Mouse (Mus musculus) heart, adult 18-20 months (tissue): Measurements from ENCODE around the gene Sparcl1. TPM values are rescaled to one million over a fixed set of nuclear protein-coding genes. Genes with fewer than 3 reads are reported as not detected.

Experiments
- DNase-seq, 2 experiments: peaks; one replicate each; pipeline ENCODE4 v3.0.0; 2021 to 2022; ENCODE audit warnings: mixed read lengths in 1 of 2
- long read RNA-seq, 2 experiments: library from polyadenylated mRNA; stranded (forward); transcript quantifications; one replicate each; pipeline ENCODE4 v2.0.0; 2021
- total RNA-seq, 2 experiments: library from RNA; stranded (reverse); gene quantifications; 2 replicates each; pipeline ENCODE4 v1.2.3; 2021

The Sparcl1 gene
- total RNA-seq, result 100 to 1,000 TPM; 186 to 203 TPM
- long read RNA-seq, experiment 1, transcript Sparcl1-201 (11 exons, 2,759 nt), result major isoform, 184 of 214 reads
- long read RNA-seq, experiment 1, partial matches to known transcripts, result 20 of 214 reads
- long read RNA-seq, experiment 1, other reads (novel, unspliced or antisense), result 10 of 214 reads
- long read RNA-seq, experiment 2, transcript Sparcl1-201 (11 exons, 2,759 nt), result major isoform, 73 of 86 reads
- long read RNA-seq, experiment 2, partial matches to known transcripts, result 12 of 86 reads
- long read RNA-seq, experiment 2, other reads (novel, unspliced or antisense), result 1 of 86 reads

DNA sequence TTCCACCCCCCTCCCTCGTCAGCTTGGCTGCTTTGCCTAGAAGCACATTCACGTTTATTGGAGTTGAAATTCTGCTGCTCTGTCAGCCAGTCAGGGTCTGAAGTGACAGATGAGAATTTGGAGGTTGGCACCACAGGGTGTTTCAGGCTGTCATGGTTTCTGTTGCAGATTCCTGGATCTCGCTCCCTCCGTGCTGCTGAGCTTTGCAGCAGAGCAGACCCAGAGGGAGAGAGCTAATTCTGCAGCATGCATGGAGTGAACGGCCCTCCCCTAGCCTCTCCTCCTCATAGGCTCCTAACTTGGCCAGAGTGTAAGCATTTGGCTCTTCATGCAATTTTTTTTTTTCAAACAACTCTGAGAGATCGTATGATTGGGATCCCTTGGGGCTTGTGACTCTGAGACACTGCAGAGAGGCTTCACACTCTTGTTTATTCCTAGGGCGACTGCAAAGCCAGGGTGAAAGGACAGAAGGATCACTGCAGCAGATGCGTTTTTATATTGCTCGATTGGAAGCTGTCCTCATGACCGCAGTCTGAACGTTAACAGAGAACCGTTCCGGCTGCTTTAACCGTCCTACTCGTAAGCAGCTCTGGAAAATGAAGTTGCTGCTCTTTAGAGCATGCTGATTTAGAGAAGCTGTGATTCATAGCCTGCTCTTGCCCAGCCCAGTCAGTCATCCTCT lies at the start of gene Sparcl1:
TSS of gene Sparcl1 (minus strand) at position 243 of the 682 bp plus-strand sequence.
- DNase-seq, result peak; percentile 78 to 84

DNA sequence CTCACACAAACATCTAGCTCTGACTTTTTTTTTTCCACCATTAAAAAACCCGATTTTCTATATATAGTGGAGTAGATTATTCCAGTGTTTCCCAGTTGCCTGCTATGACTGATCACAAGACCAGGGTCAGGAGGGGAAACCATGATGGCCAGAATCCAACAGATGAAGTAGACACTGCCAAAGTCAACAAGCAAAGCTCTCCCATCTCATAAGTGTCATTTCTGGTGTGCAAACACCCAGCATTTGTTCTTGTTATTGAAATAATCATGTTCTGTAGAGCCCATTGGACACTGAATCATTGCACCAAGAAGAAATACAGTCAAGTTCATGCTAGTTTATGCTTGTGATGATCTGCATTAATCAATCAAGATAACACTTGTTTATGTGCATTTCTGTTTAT lies 47.9 kb upstream of the Sparcl1 start:
- DNase-seq, result peak; percentile 77 to 82

DNA sequence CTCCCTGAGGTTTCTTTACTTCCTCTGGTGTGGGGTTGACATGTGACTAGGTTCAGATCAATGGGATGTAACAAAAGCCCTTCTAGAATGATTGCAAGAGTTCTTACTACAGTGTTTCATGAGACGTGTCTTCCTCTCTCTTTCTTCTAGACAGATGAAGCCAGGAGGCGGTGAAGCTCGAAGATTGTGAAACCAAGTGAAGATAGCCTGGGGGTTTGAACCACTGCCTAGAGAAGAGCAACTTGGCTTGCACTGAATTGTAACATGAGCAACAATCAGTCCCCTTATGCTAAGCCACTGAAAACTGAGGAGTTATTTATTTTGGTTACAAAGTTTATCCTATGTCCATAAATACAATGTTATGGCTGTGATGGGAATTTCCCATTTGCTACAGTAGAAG lies 47.0 kb upstream of the Sparcl1 start:
- DNase-seq, result no peak

DNA sequence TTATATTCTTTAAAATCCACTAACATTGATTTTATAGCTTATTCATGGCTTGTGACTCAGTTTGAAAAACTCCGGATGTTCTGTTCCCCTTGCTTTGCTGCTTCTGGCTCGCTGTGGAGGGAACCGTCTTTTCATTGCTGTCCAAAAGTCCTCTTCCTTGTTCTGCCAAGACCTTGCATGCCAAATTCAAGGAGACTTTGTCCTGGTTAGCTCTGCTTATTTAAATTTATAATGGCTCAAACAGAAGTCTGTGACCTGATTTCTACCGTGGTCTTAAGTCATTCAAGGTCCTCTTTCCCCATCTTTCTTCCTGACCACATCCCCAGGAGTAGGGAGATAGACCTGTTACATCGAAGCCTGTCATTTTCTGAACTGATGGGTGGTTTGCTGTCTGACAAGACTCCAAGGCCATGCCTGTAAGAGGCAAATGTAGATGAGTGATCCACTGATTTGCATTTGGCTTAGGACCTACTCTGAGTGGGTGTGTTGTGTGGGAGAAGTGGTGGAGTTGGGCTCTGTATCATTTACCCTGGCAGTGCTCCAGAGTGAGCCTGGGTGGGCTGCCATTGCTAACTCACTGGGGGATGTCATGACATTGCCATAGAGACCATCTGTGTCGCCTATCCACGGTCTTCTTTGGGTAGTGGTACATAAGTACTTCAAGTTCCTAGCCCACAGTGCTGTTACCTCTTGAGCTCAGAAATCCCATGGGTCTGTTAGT lies 45.0 kb upstream of the Sparcl1 start:
- DNase-seq, result peak; percentile 12 to 55

DNA sequence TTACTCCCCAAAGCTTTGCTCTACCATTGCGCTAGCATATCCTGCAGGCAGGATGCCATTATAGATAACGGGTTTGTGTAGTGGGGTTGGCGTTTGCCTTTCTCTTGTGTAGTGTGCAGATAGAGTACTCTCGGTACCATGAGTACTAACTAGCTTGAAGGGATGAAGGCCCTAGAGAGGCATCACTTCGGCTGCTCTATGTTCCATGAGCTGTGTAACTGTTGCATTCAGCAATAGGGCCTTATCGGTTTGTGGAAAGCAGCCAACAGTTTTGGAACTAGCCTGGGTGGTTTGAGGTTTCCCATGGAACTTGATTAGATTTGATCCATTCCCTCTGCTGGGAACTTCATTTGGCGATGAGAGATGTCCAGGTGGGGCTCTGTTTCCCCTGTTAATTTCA lies 44.2 kb upstream of the Sparcl1 start:
- DNase-seq, result peak; percentile 24 to 25

DNA sequence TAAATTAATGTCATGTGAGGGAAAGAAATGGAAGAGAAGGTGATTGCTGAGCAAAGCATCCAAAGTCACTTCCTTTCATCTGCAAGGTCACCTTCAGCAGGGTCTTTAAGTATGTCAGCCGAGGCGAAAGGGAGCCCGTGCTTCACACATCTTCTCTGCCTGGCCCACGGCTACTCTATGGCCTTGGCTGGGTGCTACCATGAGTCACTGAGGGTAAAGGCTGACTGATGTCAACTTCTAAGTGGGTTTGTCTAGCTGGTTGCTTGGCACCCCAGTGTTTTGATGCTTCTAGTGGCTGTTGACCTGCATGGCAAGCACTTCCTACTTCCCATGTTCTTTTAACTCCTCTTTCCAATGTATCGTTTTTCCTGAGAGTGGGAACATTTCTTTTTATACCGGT lies 36.7 kb upstream of the Sparcl1 start:
- DNase-seq, result no peak

DNA sequence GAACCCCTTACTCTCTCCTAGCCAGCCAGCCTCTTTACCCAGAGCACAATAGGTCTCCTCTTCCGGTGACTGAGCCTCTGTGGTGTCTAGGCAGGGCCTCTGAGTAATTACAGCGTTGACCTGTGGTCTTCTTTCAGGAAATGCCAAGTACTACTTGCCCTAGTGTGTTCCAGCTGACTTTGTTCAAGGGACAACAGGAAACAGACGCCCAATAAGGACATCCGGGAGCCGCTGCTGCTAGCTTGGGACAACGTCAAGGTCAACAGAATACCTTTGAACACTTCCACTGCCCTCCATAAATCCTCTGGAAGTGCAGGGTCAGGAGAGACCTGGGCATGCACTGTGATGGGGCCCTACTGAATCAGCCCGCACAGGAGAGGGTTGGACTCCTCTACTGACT lies 35.8 kb upstream of the Sparcl1 start:
- peak; percentile 13 to 42 for DNase-seq

DNA sequence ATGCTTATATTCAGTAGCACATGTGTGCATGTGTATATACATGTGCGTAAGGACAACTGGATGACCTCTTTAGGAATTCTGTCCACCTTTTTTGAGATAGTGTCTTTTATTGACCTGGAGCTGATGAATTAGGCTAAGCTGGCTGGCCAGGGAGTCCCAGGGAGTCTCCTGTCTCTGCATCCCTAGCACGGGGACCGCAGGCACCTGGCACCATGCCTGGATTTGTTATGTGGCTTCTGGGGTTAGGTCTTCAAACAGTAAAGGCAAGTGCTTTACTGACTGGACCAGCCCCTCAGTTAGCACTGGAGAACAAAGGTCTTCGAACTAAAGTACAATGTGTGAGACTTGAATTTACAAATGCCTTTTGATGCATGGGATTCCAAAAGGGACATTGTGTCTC lies 30.5 kb upstream of the Sparcl1 start:
- no peak for DNase-seq

DNA sequence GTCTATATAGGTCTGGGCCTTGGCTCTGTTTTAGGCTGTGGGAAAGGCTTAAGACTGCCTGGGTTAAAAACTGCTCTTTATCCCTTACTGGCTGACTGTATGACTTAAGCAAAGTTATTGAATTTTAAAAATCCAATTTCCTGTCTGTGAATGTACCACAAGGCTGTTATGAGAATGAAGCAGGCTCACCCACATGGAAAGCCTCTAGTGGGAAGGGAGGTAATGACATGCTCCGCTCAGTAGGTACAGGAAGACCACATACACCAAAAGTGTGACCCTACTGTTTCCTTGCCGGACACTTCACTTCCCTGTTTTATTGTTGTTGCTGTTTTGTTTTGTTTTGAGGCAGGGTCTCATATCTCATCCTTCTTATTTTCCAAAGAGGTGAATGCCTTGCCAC lies 27.5 kb upstream of the Sparcl1 start:
- no peak for DNase-seq

DNA sequence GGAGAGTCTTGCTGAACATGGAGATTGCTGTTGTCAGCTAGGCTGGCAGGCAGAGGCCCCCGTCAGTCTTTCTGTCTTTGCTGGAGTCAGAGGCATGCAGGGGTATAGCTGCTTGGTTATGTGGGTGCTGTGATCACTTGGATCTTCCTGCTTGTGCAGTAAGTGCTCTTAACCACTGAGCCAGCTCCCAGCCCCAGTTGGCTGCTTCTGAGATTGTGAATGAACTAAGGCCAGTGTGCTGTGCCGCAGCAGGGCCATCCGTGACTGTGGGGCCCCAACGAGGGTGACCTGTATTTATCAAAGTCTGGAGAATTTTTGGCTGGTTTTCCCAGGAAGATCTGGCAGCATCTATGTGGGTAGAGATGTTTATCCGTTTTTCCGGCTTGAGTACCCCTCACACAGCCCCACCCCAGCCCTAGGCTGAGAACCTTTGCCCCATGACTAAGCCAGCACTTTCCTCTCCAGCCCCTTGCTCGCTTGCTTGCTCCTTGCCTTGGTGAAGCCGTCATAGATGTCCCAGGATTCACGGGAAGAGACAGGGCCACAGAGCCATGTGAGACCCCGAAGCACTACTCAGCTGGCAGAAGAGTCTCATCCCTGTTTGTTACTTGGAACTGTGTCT lies 24.5 kb upstream of the Sparcl1 start:
- no peak for DNase-seq

DNA sequence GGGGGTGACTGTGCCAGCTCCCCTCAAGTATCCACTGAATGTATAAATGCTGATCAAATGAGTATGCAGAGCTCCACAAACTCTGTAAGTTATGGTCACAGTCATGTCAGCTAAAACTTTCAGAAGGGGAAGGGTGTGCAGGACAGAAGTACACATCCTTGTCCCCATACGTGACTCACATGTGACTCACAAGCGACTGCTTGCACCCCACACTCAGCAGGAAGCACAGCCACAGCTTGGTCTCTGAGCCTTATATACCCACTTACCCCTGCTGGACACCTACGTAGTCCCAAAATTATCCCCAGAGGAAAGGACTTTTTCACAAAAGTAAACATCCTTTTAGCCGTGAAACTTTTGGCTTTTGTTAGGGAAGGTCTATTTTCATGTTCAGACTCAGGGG lies 20.2 kb upstream of the Sparcl1 start:
- no peak for DNase-seq

DNA sequence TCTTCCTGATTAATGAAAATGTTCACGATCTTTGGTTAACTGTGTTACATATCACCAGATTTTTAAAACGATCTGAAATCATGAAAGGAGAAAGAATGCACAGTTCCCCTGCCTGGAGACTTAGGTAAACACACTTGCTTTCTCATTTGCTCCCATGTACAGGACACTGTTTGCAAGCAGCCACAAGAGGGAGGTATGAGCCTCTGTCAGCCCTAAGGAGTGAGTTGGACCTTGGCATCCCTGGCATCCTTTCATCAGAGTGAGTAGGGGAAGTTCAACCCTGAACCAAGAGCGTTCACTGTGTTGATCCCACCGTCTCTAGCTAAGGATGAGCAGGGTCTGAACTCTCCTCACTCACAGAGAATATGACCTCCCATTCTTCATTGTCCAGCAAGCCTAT lies 18.0 kb upstream of the Sparcl1 start:
- DNase-seq, result peak in 1 of 2 experiments; percentile 33

DNA sequence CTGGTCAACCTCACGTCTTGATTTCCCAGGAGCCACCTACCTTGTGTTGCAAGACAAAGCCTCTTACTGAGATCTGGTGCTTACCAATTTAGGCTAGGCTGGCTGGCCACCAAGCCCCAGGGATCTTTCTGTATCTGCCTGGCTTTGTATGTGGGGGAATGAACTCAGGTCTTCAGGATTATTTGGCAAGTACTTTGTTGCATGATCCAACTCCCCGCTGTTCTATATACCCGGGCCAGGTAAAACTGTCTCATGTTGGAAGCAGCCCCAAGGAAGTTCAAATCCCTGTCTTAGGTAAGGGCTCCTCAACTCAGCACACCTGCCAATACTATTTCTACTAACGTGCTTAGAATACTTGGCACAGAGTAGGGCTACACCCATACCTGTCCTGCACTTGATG lies 17.4 kb upstream of the Sparcl1 start:
- no peak for DNase-seq

DNA sequence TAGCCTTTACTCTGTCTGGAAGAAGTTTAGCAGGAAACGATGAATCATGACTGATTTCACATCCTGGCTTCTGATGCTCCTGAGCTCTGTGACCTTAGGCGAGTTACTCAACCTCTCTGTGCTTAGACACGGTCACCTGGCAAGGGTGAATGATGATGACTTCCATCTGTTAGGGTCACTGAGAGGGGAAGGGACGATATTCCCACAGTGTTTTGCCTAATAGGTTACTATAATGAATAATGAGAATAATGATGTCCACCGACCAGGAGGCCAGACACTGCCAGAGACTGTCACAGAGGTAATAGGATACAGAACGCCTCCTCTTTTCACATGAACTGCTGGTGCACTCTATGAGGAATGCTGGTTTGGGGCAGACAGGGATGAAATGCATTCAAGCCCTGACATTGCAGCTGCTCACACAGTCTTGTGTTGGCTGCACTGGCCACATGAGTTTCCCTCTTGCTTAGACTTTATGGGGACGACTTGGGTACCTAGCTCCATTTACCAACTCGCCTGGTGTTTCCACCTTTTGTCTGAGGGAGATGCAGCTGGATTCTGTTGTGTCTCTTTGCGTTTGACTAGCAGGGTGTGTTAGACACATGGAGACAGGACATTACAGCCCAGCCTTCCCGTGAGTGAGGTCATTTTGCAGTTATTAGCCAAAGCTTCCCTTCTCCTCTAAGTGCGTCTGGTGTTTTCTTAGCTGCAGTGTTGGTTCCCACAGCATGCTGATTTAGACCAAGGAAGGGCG lies 14.9 kb upstream of the Sparcl1 start:
- peak; percentile 67 to 75 for DNase-seq

DNA sequence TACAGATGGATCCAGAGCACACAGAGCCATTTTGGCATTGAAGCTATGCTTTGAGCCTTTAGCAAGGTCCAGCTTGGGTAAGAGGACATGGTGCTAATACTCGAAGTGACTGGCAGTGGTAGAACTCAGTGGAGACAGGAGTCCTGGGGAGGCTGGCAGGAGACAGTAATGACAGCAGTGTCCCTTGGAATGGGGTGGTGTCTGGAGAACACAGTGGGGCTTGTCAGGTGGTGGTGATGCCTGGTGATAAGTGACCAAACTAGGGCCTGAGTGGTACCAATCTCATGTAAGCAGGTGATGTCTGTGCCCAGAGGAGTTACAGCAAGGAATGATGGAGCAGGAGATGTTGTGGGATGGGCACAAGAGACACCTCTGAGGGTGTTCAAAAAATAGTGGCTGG lies 13.8 kb upstream of the Sparcl1 start:
- DNase-seq, result no peak

DNA sequence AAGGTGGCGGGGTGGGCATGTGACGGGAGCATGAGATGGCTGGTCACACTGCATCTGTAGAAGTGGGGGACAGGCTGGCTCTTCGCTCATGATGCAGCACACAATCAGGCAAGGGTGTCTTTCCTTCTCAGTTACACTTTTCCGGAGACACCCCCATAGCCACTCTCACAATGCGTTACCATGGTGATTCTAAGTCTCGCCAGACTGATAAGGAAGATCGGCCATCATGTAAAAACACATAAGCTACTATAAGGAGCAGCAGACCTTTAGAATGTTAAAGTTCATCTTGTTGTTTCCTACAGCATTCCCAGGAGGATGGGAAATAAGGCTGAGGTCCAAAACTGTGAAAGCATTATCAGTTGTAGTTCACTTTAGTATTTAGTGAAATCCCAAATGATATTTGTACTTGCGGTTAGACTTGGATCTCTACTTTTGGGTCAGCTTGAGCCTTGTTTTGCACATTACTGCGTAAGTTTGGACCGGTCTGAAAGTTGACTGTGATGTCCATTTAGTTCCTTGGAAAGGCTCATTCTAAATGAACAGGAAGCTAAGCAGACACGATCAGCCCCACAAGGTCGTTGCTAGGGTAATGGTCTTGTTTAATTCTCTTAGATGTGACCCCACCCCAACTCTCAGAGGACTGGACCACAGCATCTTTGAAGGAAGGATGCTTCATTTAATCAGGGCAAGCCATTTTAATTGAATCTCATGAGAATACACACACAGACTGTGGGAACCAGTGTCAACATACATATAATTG lies 13.2 kb upstream of the Sparcl1 start:
- peak; percentile 62 to 74 for DNase-seq

DNA sequence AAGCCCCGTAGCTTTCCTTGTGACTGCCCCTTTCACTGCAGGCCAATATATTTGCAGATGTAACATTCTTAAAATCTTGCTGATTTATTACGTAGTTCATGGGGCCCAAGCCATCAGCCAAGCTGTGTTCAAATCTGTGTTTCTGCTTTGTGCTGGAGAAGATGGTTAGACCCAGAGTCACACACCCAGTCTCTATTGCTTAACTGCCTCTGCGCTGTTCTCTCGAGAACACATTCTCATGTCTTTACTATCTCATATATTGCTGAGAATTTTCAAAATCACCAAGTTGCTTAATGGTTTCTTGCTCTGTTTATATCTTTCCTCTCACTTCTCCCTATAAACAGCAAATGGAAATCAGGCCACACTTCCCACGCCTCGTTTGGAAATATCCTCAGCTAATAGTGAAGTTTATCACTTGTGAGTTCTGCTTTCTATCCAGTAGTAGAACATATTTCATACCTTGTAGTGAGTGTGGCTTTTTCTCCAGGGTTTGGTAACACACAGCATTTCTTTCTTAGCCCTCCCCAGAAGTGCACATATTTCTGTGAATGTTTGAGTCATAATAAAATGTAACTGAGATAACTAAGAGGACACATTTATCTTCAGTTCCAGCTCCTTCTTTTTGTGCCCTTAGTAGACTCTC lies 10.6 kb upstream of the Sparcl1 start:
- no peak for DNase-seq

DNA sequence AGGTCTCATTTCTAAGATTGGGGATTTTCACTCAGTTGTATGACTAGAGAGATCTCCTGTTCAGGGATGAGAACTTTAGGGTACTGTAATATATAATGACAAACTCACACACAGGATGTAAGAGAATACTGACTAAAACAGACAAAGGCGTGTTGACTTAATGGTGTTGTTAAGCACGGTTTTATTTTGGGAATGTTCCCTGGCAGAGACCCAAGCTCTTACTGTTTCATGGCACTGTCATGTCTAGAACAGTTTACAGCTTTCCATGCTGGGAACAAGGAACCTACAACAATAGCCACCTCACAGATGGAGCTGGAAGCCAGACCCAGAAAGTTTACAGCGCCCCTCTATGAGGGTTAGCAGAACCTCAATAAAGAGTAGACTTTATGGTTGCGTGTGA lies 2.4 kb upstream of the Sparcl1 start:
- DNase-seq, result peak; percentile 67 to 77

DNA sequence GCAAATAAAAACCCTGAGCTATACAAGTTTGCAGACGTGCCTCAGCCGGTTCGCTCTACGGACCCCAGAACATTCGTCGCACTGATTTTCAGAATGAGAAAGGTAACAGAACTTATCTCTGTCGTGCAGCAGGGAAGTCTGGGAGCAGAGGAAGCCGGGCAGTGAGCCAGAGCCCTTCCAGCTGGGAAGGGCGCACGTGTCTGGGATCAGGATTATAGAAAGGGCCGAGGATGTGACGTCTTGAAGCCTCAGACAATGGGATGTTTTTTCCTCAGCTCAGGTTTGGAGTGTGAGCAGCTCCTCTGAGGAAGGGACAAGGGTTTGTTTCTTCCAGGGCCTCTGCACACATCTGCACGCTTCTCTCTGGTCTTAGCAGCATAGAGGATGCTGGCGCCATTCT lies 1.6 kb upstream of the Sparcl1 start:
- DNase-seq, result peak; percentile 83 to 92

DNA sequence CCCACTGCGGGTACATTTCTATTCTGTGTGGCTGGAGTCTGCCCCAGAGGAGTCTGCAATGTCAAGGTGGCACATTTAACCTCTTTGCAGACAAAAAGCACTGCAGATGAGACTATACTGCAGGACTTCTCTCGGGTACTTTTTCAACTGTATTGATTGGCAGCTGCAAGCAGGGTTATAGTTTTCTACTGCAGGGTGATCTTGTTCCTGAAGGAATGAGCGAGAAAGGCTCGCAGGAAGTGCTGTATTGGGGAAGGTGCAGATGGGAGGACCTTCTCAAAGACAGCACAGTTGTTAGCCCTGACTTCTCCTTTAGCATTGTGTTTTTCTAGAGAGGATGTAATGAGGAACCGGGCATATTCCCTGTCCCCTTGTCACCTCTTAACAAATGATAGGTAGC lies 1.0 kb downstream of the Sparcl1 start:
- DNase-seq, result no peak

DNA sequence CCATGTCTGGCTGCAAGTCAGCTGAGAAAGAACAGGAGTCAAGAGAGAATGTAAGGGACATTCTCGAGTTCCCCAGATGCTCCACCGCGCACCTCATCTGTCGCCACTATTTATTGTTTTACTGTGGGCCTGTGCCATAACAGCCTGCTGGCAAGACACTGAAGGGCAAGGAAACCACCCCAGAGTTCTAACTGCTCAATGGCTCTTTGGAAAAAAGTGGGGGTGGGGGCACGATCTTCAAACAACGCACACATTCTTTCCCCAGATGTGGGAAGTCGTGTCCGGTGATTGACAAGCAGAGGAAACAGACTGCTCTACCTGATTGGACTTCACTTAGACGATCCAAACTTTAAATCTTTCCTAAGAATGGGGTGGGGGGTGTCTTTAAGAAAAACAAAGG lies 1.5 kb downstream of the Sparcl1 start:
- DNase-seq, result peak; percentile 48 to 60
